7 mouse cellular contexts compared by ENCODE assay signal in the genomic region with DNA sequence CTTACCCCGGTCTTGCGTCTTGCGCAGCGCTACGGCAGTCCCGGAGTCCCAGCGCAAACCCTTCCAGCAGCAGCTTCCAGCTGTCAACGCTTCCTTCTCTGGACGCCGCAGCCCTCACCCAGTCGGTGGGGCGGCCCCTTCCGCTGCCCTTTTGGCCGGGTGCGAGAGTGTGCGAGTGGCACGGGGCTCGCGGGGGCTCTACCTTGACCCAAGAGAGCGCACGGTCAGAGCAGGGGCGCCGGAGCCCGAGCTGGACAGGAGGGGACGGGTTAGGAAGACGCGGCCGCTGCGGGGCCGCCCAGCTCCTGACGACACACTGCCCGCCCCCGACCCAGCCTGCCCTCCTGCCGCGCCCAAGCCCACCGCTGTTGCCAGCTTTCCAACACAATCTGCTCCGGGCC. TPM values are rescaled to one million over a fixed set of nuclear protein-coding genes. Genes with fewer than 3 reads are reported as not detected.
DNase-seq lines count a peak whose midpoint lies in the region; ATAC-seq lines count a peak whose summit lies in the region.

No protein-coding gene starts in this region.

- H3K4me2 ChIP-seq in intestine, embryonic 14.5 days (ENCODE audit: low read length): peak overlapping the region; percentile 96
- H3K4me2 ChIP-seq in midbrain, embryonic 16.5 days (ENCODE audit: low read length): peak overlapping the region; percentile 80
- peak overlapping the region; percentile 86 for H3K4me2 ChIP-seq in stomach, embryonic 14.5 days (replicated peaks; ENCODE audit: low read depth, low read length)

- H3K27me3 ChIP-seq in intestine, embryonic 14.5 days (replicated peaks; ENCODE audit: control insufficient read depth, insufficient read depth, low read length): peaks cover 10% of the 10 kb centered on the region
- H3K27me3 ChIP-seq in midbrain, embryonic 16.5 days (ENCODE audit: control insufficient read depth, insufficient read depth, low read depth, low read length): peaks cover 24% of the 10 kb centered on the region
- H3K27me3 ChIP-seq in stomach, embryonic 14.5 days (ENCODE audit: control insufficient read depth, insufficient read depth, low read length): no peaks in the 10 kb centered on the region

- H3K4me1 ChIP-seq in intestine, embryonic 14.5 days (replicated peaks; ENCODE audit: control insufficient read depth, insufficient read depth, low read length): no peaks in the 10 kb centered on the region; the same call in none of the 2 replicates
- H3K4me1 ChIP-seq in midbrain, embryonic 16.5 days (ENCODE audit: control insufficient read depth, insufficient read depth, low read length): peaks cover 19% of the 10 kb centered on the region
- peaks cover 18% of the 10 kb centered on the region for H3K4me1 ChIP-seq in stomach, embryonic 14.5 days (ENCODE audit: control insufficient read depth, insufficient read depth, low read length)

- DNase-seq in adrenal gland, adult 18-20 months (ENCODE audit: low spot score in 2 of 2): peak; percentile 56 to 65
- peak; percentile 37 to 39 for DNase-seq in cerebellum, postnatal 36 days
- DNase-seq in gastrocnemius, postnatal 25 days: peak; percentile 71
- DNase-seq in intestine, embryonic 14.5 days (ENCODE audit: low spot score): peak; percentile 85
- peak; percentile 56 for DNase-seq in liver

- peak overlapping the region; percentile 62 for H3K4me3 ChIP-seq in intestine, embryonic 14.5 days (ENCODE audit: low read depth, low read length)
- peak overlapping the region; percentile 55 for H3K4me3 ChIP-seq in midbrain, embryonic 16.5 days (ENCODE audit: low read depth, low read length)
- H3K4me3 ChIP-seq in stomach, embryonic 14.5 days (ENCODE audit: low read depth, low read length): peak overlapping the region; percentile 63

- H3K36me3 ChIP-seq in intestine, embryonic 14.5 days (ENCODE audit: control insufficient read depth, insufficient read depth, low read length): no peaks in the 10 kb centered on the region
- H3K36me3 ChIP-seq in midbrain, embryonic 16.5 days (ENCODE audit: control insufficient read depth, insufficient read depth, low read length): no peaks in the 10 kb centered on the region
- H3K36me3 ChIP-seq in stomach, embryonic 14.5 days (ENCODE audit: control insufficient read depth, insufficient read depth, low read length): no peaks in the 10 kb centered on the region

- peak overlapping the region; percentile 63 for H3K9ac ChIP-seq in intestine, embryonic 14.5 days (ENCODE audit: low read length)
- peak overlapping the region; percentile 69 for H3K9ac ChIP-seq in midbrain, embryonic 16.5 days (ENCODE audit: low read depth, low read length)
- H3K9ac ChIP-seq in stomach, embryonic 14.5 days (replicated peaks; ENCODE audit: low read depth, low read length): peak overlapping the region; percentile 57

- no peaks in the 10 kb centered on the region for H3K9me3 ChIP-seq in intestine, embryonic 14.5 days (ENCODE audit: control insufficient read depth, low read length)
- no peaks in the 10 kb centered on the region for H3K9me3 ChIP-seq in midbrain, embryonic 16.5 days (replicated peaks; ENCODE audit: control insufficient read depth, low read length, poor library complexity, severe bottlenecking)
- H3K9me3 ChIP-seq in stomach, embryonic 14.5 days (ENCODE audit: control insufficient read depth, low read depth, low read length): no peaks in the 10 kb centered on the region

- no peak overlapping the region for H3K27ac ChIP-seq in intestine, embryonic 14.5 days (ENCODE audit: low read depth)
- H3K27ac ChIP-seq in midbrain, embryonic 16.5 days (ENCODE audit: low read length): no peak overlapping the region
- peak overlapping the region; percentile 55; the same call in 1 of the 2 replicates for H3K27ac ChIP-seq in stomach, embryonic 14.5 days (ENCODE audit: low read length)

- 0 out of 2 replicates have a peak, but pooled peaks have one; percentile 29 for ATAC-seq in intestine, embryonic 14.5 days (replicated peaks; ENCODE audit: low FRiP score, low TSS enrichment, low read depth)
- ATAC-seq in midbrain, embryonic 16.5 days: peak; percentile 19; the same call in 1 of the 2 replicates
- ATAC-seq in stomach, embryonic 14.5 days (ENCODE audit: insufficient number of reproducible peaks, insufficient read depth, low FRiP score, low read depth): peak; percentile 61

- WGBS in intestine, embryonic 14.5 days: under 1% methylated on average over 30 of the region's 37 CpGs
- WGBS in midbrain, embryonic 16.5 days: 0% methylated on average over 32 of the region's 37 CpGs
- under 1% methylated on average over 37 of the region's 37 CpGs for WGBS in stomach, embryonic 14.5 days

RNA-seq across cellular contexts. Expression of gene Dgka, which starts 0.9 kb away (rescaled TPM):
- total RNA-seq in adrenal gland, adult 18-20 months (2021): 10 to 100 TPM; 16.3 to 18.1 TPM
- 1 to 10 TPM; 8.0 to 8.3 TPM for total RNA-seq in gastrocnemius, postnatal 25 days (2021)
- polyA plus RNA-seq in intestine, embryonic 14.5 days (2014; fragmentation: Nextera tagmentation; extraction: Ambion mirVana): 5.9 and 7.7 TPM in 2 replicates
- polyA plus RNA-seq in midbrain, embryonic 16.5 days (2015; fragmentation: Nextera tagmentation; extraction: Ambion mirVana): 6.1 and 6.3 TPM in 2 replicates
- 17.5 and 17.9 TPM in 2 replicates for polyA plus RNA-seq in stomach, embryonic 14.5 days (2014; fragmentation: Nextera tagmentation; extraction: Ambion mirVana)

RNA-seq across cellular contexts. Expression of gene Pym1, which starts 3.9 kb away (rescaled TPM):
- 10 to 100 TPM; 21.6 to 23.8 TPM for total RNA-seq in adrenal gland, adult 18-20 months (2021)
- total RNA-seq in gastrocnemius, postnatal 25 days (2021): 1 to 10 TPM; 9.8 to 10.0 TPM
- 34.2 and 38.5 TPM in 2 replicates for polyA plus RNA-seq in intestine, embryonic 14.5 days (2014; fragmentation: Nextera tagmentation; extraction: Ambion mirVana)
- polyA plus RNA-seq in midbrain, embryonic 16.5 days (2015; fragmentation: Nextera tagmentation; extraction: Ambion mirVana): 45.5 and 47.7 TPM in 2 replicates
- 37.2 and 38.7 TPM in 2 replicates for polyA plus RNA-seq in stomach, embryonic 14.5 days (2014; fragmentation: Nextera tagmentation; extraction: Ambion mirVana)

RNA-seq across cellular contexts. Expression of gene Cdk2, which starts 39.0 kb away (rescaled TPM):
- 10 to 100 TPM; 12.8 to 13.1 TPM for total RNA-seq in adrenal gland, adult 18-20 months (2021)
- 1 to 10 TPM; 3.8 to 5.3 TPM for total RNA-seq in gastrocnemius, postnatal 25 days (2021)
- polyA plus RNA-seq in intestine, embryonic 14.5 days (2014; fragmentation: Nextera tagmentation; extraction: Ambion mirVana): 89.0 and 93.2 TPM in 2 replicates
- polyA plus RNA-seq in midbrain, embryonic 16.5 days (2015; fragmentation: Nextera tagmentation; extraction: Ambion mirVana): 14.6 and 15.0 TPM in 2 replicates
- polyA plus RNA-seq in stomach, embryonic 14.5 days (2014; fragmentation: Nextera tagmentation; extraction: Ambion mirVana): 90.3 and 92.1 TPM in 2 replicates

RNA-seq across cellular contexts. Expression of gene Pmel, which starts 39.8 kb away (rescaled TPM):
- total RNA-seq in adrenal gland, adult 18-20 months (2021): 1 to 10 TPM in 1 of 2 experiments, under 1 TPM in 1; 0.42 to 1.1 TPM
- under 1 TPM; 0.41 to 0.70 TPM for total RNA-seq in gastrocnemius, postnatal 25 days (2021)
- 1.2 TPM in 2 replicates for polyA plus RNA-seq in intestine, embryonic 14.5 days (2014; fragmentation: Nextera tagmentation; extraction: Ambion mirVana)
- 0.37 and 0.77 TPM in 2 replicates for polyA plus RNA-seq in midbrain, embryonic 16.5 days (2015; fragmentation: Nextera tagmentation; extraction: Ambion mirVana)
- 1.7 and 2.3 TPM in 2 replicates for polyA plus RNA-seq in stomach, embryonic 14.5 days (2014; fragmentation: Nextera tagmentation; extraction: Ambion mirVana)

RNA-seq across cellular contexts. Expression of gene Mmp19, which starts 46.9 kb away (rescaled TPM):
- 10 to 100 TPM; 33.1 to 41.7 TPM for total RNA-seq in adrenal gland, adult 18-20 months (2021)
- total RNA-seq in gastrocnemius, postnatal 25 days (2021): 1 to 10 TPM; 1.7 to 3.6 TPM
- polyA plus RNA-seq in intestine, embryonic 14.5 days (2014; fragmentation: Nextera tagmentation; extraction: Ambion mirVana): 0.43 and 0.72 TPM in 2 replicates
- 0.51 and 0.88 TPM in 2 replicates for polyA plus RNA-seq in midbrain, embryonic 16.5 days (2015; fragmentation: Nextera tagmentation; extraction: Ambion mirVana)
- 0.78 and 1.2 TPM in 2 replicates for polyA plus RNA-seq in stomach, embryonic 14.5 days (2014; fragmentation: Nextera tagmentation; extraction: Ambion mirVana)
